Mouse (Mus musculus): ENCODE measurements around the gene Hint3.
A peak's percentile ranks its signal among the peaks of the same experiment; 100 is the strongest.
"Not testable (repeated sequence)": the region's sequence is repeated elsewhere in the genome, so short reads cannot be mapped to it uniquely, and the experiment has no call there.

Hint3 gene

DNA sequence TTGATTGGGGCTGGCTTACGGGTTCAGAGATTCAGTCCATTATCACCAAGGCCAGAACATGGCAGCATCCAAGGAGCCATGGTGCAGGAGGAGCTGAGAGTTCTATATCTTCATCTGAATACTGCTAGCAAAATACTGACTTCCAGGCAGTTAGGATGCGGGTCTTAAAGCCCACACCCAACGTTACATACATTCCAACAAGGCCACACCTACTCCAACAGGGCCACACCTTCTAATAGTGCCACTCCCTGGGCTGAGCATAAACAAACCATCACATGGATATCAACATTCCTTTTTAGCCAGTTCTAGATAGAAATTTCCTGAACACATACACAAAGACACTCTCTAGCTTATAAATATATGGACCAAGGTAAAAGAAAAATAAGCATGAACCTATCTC lies at the start of gene Hint3:
Hint3 (minus strand) TSS at position 120 of the 400 bp plus-strand sequence.
- DNase-seq = no peak

DNA sequence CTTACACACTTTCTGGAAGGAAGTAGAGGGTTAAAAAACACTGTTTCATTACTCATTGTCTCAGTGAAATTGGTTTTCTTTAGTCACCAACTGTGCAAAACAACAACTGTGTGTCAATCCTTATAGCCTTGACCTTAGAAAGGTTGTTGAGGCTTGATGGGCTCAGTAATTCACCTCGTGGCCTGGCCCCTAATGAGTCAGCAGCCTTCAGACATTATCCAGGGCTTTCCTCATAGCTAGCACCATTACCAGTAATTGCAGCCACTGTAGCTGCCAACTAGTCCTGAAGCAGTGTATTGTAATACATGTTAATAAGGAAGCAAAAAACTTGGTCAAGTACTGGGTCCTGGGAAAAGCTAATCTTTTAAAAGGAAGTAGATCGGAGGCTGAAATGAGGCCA lies 48.6 kb upstream of the Hint3 start:
- DNase-seq = no peak

DNA sequence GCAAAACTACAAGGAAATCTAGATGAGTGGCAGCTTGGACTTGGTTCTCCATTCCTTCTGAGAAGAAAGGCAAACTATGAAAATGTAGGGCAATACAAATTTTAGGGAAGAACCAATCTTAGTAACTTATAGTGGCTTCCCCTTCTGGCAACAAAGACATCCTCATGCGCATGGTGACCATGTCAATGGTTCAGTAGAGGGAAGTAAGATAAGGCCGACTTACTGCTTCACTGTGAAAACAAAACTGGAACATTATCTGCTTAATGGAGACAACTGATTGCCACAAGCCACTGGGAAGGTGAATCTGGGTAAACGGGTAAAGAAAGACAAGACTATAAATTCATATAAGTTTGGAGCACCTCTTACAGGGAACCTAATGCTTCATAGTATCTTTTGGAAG lies 45.4 kb upstream of the Hint3 start:
- no peak for DNase-seq

DNA sequence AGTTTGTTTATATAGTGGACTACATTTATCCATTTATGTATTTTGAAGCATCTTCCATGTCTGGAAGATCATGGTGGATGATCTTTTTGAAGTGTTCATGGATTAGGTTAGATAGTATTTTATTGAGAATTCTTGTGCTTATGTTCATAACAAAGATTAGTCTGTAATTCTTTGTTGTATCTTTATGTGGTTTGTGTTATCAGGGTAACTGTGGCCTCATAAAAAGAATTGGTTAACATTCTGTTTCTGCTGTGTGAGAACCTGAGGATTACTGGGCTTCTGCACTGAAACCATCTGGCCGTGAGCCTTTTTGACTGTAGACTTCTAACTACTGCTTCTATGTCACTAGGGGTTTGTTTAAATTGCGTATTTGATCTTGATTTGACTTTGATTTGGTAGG lies 37.1 kb upstream of the Hint3 start:
- no peak for DNase-seq

DNA sequence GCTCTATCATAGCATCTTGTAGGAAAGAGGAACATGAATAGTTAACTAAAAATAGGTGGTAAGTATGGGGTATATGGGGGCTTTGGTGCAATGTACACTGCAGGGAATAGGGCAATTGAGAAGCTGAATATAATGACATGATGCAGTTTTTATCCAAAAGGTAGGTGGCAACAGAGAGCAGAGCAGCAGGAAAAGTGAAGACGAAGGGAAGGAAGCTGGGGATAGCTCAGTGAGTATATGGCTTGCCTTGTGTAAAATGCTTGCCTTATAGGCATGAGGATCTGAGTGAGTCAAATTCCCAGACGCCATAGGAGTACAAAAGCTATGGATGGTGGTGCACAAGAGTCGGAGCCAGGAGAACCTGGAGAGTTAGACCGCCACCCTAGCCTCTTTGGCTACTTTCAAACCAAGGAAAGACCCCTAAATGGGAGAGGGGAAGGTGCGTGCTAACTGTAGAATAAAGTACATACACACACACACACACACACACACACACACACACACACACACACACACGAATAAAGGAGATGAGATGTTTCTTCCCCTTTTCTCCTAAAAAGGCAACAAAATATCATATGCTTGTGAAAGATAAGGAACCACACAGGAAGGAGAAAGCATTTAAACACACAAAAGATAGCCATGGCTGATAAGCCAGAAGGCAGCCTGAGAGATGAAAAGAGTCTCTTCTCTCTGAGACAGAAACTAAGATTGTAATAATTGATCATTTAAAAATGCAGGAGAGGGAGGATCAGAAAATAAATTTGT lies 31.3 kb upstream of the Hint3 start:
- peak; percentile 11 to 13 for DNase-seq

DNA sequence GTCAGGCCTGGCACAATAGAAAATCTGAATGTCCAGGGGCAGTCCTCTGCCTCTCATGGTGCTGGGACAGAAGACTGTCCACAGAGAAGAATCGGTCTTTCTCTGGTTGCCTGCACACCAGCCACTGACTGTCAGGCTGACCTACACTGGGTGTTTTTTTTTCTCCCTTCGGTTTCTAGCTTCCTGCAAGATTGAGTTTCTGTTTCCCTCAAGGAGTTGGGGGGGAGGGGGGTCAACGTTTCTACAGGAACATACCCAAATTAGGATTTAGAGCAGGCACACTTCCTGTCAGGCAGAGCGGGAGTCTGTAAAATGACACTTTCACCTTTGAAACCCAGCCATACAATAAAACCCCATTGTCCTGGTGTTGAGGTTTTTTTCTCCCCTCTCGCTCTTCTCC lies 26.2 kb upstream of the Hint3 start:
- DNase-seq = no peak

DNA sequence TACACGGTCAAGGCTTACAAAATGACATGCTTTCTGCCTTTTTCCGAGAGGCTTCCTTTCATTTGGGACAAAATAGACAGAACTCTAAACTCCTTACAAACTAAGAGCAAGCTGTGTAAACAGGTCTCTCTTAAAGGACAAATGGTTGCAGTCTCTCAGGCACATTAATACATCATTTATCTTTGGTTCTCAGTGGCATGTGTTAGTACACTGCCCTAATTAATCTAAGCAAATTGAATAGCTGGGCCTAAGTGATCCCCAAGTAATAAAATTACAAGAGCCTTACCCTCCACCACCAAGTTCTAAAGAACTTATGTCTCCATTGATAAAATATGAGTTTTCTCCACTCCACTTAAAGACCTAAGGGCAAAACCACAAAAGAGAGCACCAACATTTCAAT lies 18.2 kb upstream of the Hint3 start:
- no peak for DNase-seq

DNA sequence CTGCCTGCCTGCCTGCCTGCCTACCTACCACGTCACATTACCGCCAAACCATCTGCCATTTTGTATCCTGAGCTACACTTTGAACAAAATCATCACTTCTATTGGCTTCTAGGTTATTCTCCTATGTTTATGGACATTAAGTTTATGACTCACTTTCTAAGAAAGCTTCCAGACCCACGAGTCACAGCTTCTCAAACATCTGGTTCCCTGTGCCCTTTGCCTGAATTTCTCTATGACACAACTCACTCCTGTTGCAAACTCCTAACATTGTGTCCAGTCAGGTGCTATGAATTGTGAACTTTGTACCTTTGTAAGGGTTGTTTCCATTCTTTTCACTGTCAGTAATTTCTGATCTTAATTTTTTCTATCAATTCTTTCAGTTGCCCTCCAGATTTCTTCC lies 8.8 kb upstream of the Hint3 start:
- DNase-seq = no peak

DNA sequence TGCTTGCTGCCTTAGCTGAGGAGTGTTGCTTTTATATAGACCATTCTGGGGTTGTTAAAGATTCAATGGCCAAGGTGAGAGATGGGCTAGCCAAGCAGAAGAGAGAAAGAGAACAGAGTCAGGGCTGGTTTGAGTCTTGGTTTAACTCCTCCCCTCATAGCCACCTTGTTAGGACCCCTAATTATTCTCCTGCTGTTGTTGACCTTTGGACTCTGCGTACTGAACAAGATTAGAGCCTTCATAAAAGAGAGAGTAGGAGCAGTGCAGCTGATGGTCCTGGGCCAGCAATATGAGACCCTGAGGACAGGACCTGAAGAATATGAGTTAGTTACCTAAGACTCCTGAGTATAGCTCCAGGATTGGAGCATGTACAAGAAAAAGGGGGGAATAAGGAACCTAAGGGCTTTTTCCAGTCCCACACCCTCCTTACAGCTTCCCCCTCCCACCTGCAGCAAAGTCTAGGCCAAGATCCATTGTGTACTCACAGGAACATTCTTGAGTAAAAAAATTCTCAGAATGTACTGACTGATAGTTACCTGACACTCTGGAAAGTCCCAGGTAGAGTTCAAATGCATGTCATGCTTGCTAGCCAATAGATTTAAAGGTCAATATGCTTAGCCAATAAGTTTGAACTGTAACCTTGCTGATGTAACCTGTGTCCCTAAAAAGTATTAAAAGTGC lies 7.2 kb upstream of the Hint3 start:
- not testable (repeated sequence) for DNase-seq

DNA sequence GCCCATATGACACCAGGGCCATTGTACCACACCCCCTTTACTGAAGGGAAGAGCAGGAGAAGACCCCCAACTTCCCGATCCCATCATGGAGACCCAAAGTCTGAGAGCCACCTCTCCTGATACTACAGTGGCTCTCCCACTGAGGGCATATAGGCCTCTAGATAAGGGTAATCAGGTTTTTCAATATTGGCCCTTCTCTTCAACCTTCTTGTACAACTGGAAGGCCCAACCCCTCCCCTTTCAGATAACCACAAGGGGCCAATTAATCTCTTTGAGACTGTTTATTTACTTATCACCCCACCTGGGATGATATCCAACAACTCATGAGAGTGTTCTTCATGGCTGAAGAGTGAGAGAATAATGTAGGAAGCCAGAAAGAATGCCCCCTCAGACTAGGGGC lies 3.3 kb upstream of the Hint3 start:
- no peak for DNase-seq

DNA sequence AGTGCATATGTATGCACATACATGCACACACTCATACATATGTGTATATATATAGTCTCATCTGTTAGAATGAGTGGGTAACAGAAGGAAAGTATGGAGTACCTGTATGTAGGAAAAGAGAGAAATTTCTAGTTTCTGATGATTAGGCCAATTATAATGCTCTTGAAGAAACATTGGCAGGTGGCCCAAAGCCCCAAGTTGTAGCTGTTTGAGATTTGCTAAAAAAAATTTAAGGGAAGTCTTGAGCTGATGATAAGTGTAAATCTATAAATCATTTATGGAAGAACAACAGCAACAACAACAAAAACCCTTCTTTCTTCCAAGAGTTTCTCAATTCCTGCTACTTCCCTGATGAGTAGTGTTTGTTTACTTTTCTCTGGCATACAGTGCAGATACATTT lies 545 bp upstream of the Hint3 start:
- DNase-seq = no peak

DNA sequence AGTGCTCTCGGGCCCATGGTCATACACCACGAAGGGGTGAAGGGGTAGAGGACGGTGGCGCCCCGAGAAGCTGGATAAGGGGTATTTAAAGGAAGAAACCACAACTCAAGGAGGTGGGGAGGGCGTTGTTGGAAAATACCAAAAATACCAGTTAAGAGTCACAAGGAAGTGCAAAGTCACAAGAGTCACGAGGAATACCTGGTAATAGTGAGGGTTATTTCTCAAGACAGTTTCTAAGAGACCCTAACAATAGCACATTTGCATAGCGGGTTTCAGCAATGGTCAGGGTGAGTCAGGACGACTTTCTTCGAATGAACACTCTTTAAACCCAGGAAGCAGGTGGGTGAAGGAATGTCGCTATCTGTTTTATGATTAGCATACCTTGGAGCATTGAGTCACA lies 988 bp downstream of the Hint3 start:
- DNase-seq = not testable (repeated sequence)

DNA sequence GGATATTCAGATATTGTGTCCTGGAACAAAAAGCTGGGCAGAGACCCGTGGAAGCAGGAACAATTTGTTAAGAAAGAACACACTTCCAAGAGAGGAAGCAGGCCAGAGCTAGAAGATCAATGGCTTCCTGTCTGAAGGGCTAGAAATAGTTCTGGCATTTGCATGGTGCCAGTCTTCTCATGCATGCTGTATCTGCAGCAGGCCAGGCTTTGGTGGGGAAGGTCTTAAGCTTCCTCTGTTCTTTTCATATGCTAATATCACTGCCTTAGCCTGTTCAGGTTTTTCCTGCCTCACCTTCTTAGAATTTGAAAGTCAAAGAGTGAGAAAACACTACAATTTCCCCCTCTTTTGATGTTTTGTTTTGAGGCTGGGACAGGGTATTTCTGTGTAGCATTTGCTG lies 1.9 kb downstream of the Hint3 start:
- DNase-seq = no peak

DNA sequence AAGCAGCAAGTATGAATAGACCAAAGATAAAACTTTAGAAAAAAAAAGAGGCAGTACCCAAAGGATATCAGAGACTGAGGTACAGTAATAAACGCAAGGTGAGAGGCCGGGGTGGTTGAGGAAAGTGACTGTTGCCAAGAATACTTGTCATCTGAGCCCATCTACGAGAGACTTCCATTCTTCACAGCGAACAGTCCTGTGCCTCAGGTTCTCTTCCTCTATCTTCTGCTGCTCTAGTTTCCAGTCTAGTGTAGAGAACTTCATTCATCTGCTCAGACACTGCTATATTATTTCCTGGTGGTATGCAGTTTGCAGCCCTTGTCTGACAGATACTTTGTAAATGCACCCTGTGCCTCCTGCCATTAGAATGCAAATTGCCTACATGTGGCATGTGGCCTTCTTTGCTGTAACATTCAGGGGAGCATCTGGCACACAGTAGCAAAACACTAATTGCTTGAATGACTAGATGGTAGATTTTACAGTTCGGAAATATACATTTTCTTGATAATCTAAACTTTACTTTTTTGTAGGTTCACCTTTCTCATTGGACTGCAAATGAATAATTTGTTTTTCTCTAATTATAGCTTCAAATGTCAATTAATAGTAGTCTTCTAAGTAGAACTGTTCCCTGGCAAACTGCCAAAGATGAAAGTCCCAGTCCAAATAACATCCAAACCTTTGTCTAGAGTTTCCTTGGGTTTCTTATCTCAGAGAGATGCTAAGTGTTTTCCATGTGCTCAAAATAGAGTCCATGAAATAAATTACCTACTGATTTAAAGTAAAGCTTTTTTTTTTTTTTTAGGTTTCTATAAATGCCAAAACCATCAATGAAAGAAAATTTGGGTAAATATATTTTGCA lies 5.0 kb downstream of the Hint3 start:
- DNase-seq = no peak

DNA sequence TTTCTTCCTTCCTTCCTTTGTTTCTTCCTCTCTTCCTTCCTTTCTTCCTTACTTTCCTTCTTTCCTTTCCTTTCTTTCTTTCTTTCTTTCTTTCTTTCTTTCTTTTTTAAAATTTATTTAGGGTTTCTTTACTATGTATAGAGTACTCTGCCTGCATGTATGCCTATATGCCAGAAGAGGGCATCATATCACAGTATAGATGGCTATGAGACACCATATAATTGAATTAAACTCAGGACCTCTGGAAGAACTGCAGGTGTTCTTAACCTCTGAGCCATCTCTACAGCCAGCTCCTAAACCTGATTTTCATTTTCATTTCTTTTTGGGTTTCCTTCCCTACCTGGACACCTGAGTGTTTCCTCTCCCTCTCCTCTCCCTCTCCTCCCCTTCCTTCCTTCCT lies 6.5 kb downstream of the Hint3 start:
- no peak for DNase-seq

DNA sequence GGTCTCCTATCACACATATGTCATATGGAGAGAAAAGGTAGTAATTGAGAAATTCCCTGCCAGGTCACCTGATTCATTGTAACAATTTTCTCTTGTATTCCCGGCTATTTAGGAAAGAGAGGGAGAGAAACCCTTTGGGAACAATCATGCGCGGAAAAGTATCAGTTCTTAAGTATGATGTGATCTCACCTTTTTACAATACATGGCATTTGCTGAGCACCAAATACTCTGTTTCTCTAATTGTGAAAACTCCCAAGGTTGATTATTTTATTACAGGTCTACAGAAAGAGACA lies 10.6 kb downstream of the Hint3 start:
- DNase-seq = no peak

DNA sequence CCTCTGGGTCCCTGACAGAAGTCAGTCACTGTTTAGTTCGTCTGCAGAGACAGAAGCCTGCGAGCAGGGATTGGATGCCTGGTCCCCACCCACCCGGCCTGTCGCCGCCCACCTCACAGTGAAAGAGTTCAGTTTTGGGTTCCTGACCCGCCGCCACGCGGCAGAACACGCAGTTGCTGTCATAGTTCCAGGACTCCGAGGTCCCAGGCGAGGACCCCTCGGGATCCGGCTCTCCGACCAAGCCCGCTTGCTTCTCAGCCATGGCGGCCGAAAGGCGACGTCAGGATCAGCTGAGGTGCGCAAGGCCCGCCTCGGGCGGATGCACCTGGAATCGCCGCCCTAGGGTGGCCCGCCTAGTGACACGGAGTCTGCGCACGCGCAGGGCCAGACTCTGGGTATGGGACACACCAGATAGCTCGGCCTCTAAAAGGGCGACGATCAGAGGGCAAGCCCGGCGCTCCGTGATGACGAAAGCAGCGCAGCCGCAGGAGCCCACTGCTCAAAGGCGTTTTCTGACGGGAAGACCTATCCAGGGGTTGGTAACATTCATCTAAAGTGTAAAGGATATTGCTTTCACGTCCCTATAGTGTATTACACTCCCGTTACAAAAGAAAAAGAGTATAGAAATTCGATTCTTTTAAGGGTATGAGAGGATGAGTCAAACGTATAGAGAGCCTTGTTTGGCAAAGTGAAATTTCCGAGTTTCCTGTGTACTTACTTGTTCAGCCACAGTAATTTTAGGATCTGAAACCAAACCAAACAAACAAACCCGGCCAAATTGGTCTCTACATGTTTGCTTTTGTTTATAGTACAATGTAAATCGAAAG lies 11.1 kb downstream of the Hint3 start:
- DNase-seq = peak; percentile 99

DNA sequence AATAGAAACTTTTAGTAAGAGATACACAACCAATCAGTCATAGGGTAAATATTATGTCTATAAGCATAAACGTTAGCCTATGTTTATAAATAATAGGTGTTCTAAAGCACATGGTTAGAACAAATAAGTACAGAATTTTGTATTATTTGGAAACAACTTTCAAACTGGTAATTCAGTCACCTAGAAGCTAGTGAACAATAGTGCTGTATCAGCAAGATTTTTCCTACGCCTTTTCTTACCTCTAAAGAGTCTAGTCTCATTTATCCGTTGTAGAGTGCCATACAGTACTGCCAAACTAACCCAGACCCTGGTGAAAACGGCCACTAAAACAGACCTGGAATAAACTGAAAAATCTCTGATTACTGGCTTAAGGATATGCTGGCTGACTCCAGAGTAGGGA lies 16.4 kb downstream of the Hint3 start:
- DNase-seq = no peak

DNA sequence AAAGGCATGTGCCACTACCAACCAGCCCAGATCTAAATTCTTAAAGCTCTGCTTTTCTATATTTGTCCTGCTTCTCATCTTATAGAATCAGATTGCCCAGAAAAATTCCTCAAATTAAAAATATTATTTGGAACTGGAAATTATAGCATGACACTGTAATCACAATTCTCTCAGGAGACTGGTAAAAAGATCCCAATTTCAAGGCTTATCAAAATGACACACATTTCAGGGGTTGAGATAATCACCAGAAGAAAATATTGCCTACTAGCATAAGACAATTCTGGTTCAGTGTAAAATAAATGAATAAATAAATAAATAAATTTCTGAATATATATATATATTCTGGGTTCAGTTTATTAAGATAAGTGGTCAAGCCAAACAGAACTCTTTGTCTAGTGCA lies 19.8 kb downstream of the Hint3 start:
- no peak for DNase-seq

DNA sequence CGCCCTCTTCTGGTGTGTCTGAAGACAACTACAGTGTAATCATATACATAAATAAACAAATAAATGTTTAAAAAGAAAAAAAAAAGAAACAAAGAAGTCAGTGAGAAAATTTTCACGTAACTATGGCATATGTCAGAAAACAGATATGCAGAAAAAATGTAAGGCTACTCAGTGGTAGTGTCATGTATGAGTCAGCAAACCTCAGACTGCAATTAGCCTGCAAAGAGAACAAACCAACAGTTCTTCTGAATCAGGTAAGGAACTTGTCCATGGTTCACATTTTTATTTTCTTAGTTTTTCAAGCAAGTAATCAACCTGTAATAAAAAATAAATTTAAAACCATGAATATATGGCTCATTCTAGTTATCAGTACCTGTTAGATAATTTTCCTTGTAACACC lies 21.3 kb downstream of the Hint3 start:
- no peak for DNase-seq

DNA sequence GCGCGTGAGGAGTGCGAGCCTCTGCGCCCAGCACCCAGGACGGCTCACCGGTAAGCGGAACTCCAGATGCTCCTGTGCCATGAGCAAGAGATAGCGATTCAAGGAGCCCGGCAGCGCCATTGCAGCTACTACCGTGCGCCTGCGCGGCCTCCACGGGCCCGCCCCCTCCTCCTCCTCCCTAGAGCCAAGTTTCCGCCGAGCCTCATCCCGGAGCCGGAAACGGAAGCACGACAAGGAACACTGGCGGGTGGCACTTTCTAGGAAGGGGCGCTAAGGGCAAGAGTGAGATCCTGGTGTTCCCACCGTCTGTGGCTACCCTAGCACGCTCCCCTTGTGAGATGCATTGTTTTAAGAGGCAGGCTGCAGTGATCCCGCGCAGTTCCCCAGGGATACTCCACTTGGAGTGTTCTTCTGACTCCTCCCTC lies 28.9 kb downstream of the Hint3 start, which contains the start of gene Trmt11:
Trmt11 (minus strand) TSS at position 208 of the 425 bp plus-strand sequence.
- DNase-seq = peak; percentile 90 to 93

DNA sequence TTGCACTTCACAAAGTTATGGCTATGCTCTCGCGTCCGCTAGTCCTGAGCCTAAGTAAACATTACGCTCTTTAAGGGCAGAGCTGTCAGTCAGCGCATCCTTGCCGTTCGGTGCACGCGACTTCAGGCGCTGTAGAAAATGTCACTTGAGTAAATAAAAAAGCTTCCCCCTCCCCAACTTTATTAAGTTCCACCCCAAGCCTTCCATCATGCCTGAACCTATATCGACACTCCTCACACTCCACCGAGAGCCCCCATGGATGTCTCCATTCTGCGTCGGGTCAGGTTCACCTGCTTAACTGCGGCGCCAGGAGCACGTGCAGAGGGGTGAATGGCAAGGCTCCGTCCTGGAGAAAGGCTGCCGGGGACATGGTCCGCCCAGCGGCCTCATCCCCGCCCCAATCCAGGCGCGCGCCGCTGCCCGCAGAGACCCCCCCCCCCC lies 29.3 kb downstream of the Hint3 start:
- DNase-seq = no peak

DNA sequence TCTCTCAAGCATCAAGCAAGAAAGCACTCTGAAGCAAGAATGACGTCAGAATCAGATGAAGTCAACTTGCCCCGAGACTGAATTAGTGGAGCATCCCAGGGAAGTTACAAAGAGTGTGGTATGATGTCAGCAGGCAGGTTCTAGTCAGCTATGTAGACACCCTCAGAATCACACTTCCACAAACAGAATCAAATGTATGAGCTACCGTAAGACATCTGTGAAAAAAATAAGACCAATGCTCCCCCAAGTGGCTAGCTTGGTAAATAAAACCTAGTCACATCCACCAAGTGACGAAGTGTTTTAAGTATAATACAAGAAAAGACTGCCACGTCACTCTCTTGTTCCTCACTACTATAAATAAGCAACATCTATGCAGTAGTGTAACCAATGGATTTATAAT lies 42.4 kb downstream of the Hint3 start:
- no peak for DNase-seq
